Mouse (Mus musculus) cerebellum, adult 9-11 months (tissue): ENCODE results near the gene Utp14b.

ENCODE experiments used
- DNase-seq: peaks from one replicate; pipeline ENCODE4 v3.0.0; 2022

Utp14b gene

DNA sequence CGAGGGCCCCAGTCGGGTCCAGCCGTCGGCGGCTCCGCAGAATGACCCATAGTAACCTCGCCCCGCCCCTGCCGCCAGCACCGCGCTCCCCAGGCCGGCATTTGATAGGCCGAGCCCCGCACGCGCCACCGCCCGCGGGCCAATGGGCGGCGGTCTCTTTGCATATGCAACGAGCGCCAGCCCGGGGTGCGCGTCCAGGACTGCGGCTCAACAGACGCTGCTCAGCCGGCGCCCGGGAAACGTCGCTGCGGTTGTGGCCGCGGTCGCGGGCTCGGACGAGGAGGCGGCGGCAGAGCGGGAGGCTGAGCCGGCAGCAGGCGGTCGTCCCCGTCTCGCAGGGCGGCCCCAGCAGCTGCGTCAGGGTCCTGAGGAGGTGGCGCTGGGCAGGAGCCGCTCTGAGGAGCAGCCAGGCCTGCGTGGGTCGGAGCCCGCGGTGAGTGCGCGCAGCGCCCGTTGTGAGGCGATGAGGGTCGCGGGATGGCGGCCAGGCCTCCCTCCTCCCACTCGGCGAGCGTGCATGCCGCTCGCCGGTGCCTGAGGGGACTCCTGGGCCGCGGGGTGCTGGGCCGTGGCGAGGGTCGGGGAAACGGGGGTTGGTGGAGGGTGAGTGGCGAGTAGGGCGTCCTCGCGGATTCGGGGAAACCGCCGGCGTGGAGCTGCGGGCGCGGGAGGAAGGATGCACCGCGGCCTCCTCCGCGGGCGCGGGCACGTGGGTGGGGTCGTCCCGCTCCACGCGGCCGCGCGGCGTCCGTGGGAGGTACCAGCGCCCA is at the start of gene Utp14b, which contains the start of gene Acsl3:
Utp14b (plus strand) TSS at position 368 of the 770 bp plus-strand sequence.
Acsl3 (plus strand) TSS at position 155 of the 770 bp plus-strand sequence.
- DNase-seq, result peak; percentile 97

DNA sequence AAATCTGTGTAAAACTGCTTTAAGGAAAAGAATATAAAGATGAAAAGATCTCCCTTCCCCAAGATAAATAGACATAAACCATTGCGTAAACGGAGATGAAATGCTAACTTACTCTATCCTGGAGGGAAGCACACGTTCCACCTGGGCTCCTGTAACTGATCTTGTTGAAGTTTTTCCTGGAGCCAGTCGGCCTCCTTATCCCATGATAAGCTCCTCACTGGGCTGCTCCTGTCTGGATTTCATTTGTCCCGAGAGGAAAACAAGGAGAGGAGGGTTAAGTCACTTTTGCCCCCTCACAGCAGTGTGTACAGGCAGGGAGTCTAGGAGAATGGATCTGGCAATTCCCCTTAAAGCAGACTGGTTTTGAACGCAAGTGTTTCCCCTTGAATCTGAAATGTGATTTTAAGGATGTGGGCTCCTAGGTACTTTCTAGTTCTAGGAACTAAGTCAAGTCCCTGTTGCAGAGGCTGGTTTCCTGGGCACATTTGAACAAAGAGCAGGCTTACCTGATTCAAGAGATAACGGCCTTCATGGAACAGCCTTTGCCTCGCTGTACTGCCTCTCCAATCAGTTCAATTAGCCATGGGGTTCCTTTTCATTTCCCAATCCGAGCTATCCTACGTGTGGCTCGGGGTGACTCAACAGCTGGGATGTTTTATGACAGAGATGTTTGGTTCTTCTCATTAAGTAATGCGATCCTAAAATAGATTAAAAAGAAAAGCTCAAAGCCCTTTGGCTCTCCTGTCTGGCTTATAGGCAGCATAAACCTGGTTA is 48.5 kb upstream of the Utp14b start:
- DNase-seq, result no peak

DNA sequence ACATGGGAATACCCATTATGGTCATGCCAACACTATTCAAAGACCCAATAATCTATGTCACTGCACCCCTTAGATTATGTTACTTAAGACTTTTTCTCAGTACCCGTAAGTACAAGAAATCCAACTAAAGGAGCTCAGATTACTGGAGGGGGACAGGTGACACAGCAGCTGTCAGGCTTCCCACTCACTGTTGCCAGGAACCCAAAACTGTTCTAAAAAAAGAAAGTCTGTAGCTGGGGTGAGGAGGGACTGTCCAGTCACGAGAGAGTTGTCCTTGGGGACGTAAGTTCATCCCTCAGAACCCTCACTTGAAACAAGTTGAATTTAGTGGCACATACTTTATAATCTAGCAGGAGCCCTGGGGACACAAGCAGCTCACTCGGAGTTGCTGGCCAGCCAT is 46.8 kb upstream of the Utp14b start:
- no peak for DNase-seq

DNA sequence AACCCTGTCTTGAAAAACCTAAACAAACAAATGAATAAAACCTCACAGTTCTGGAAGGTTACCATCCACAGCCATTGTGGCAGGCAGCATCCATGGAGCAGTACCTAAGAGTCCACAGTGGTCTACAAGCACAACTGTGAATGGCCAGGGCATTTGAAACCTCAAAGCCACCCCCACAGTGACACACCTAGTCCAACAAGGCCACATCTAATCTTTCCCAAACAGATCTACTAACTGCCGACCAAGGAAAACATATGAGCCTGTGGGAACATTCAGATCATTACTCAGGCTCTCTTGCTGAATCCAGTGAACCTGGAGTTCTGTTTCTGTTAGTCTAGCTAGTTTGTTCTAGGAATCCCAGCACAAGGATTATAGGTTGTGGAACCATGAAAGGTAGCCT is 44.9 kb upstream of the Utp14b start:
- DNase-seq, result no peak

DNA sequence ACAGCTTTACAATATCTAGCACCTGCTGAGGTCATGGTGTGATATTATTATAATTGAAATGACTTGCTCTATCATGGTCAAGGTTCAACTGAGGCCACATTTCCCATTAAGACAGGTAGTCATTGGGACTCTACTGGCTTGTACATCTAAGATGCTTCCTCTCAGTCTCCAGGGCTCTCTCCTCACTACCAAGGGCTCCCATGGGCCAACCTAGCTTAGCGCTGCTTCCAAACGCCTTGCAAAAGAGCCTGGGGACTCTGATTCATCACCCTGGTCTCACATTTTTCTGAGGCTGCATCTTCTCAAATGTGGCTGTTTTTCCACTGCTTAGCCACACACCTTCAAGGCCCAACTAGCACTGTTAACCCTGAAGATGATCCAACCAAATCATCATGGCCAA is 33.5 kb upstream of the Utp14b start:
- DNase-seq, result no peak

DNA sequence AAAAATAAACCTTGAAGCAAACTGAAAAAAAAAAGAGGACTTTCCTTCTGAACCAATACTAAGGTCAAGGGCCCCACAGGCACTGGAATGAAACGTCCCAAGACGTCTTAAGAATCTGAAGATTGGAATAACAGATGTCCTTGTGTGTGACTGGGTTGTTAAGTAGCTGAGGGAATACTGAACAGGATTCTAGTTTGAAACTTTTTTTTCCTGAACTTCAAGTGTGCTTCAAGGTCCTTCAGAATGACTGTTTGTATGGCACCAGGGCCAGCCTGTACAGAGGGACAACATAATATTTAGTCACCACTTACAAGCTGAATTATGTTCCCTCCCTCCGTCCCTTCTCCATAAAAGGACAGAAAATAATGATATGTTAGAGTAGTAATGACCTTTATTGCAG is 23.4 kb upstream of the Utp14b start:
- no peak for DNase-seq

DNA sequence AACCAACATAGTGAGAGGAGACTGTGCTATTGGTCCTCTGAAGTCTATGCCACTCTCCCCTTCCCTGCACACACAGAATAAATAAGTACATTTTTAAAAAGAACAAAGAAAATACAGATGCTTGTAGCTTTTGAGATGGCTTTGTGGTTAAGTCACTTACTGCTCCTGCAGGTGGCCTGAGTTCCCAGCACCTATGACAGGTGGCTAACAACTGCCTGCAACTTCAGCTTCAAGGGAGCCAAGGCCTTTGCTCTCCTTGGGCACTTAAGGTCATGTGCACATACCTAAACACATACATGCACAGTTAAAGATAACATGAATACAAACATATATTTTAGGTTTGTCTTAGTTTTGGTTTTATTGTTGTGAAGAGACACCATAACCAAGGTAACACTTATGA is 17.0 kb upstream of the Utp14b start:
- DNase-seq, result no peak

DNA sequence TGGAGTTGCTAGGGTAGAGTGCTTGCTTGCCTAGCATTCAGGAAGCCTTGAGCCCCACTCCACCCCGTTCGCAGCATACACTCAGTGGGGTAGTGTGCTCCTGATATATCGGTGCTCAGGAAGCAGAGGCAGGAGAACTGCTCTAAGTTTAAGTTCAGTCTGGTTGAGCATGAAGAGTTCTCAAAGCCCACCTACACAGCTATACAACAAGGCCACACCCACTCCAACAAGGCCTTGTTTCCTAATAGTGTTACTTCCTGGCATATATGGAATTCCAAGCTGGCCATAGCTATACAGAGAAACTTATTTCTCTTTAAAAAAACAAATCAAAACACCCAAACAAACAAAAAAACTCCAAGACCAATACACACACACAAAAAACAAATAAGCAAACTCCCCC is 16.0 kb upstream of the Utp14b start:
- DNase-seq, result no peak

DNA sequence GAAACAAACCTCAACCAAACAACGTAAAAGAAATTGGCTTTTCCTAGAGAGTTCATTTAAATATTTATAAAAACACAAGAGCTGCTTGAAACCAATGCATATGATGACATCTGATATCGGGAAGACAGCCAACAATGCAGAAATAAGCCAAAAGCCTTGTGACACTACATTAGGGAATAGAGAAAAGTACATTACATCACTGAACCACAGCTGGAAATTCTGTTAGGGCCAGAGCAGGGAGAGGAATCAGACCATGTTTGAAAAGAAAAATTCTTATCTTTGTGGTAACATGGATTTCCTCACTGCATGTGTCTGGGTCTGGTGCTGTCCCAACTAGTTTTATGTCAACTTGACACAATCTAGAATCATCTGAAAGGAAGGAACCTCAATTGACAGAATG is 15.6 kb upstream of the Utp14b start:
- no peak for DNase-seq

DNA sequence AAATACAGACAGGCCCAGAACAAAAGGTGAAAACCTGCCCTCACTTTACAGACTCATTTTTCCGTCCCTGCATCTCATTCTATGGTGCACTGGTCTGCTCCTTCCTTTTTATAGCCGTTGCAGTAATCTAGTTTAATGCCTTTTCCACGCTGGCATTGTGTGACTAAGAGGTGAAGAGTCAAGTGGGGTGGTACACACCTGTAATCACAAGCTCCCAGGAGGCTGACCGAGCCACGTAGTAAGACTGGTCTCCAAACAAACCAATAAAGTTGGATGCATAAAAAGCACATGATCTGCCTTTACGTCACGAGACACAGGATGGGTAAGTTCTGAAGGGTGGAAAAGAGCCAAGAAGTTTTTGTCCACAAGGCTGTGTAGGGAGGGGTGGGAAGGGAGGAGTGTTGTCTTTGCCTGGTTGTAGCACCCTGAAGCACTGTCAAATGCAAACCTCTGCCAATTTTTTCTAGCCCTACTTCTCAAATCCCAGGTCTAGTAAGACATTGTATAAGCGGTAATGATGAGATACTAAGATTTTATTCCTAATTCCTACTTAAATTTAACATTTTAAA is 10.4 kb upstream of the Utp14b start:
- no peak for DNase-seq

DNA sequence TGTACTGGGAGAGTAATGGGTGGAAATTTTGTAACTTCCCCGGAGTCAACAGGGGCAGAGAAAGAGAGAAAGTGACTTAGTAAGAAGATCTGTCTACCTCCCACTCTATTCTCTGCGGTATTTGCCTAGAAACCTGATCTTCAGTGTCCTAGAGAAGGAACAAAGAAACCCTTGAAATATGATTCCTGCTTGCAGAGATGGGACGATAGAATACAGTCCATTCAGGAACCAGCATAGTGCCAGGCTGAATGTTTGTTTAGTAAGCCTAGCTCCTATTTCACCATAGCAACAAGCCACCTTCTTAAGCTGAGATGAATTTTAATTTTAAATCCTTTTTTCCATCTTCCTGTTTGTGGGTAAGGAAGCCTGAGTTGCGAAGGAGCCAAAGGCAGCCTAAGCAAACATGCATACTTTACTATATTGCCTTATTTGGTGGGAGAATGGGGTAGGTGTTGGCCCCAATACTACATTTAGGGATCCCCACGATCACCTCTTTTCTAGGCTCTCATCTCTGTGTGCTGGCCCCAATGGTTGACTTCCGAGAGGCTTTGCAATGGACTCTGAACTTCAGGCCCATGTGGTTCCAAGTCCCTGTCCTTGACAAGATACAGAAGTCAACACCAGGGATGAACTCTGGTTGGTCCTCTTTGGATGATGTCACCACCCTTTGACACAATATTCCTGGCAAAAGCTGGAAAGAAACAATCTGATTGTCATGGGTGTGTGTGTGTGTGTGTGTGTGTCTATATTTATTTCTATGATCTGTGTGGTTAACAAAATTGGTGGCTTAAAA is 8.4 kb upstream of the Utp14b start:
- DNase-seq, result no peak

DNA sequence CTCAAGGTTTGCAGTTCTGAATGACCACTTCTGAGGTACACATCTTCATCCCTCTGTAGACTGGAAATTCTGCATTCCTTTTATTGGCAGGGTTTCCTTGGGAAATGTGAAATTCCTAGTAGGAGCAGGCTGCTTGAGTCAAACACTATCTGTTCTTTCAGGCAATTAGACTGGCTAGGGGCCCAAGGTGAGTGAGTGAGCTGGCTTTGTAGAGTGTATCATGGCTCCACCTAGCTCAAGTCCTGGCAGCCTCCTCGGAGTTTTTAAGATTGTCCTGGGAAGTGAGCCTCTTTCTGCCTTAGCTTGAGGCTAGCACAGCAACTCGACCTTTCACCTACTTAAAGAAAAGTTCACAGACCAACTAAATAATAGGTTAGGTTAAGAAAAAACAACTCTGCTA is 1.4 kb upstream of the Utp14b start:
- peak; percentile 25 for DNase-seq

DNA sequence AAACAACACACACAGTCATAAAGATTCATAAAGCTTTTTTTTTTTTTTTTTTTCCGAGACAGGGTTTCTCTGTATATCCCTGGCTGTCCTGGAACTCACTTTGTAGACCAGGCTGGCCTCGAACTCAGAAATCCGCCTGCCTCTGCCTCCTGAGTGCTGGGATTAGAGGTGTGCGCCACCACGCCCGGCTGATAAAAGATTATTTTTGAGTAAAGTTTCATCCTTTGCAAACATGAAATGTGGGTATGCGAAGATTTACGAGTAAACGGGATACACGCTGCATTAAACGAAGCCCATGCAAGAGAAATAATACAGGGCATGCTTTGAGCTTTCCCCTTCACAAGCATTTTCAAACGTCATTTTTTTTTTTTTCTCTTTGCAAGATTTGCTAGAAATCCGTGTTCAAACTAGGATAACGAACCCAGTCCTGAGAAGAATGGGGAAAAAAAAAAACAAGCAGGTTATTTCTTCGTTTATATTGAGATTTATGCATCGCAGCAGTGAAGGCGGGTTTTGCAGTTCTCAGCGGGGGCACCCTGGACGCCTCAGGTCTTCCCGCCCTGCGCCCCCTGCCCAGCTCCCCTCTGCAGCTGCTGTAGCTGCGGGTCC is 713 bp upstream of the Utp14b start:
- DNase-seq, result peak; percentile 19

DNA sequence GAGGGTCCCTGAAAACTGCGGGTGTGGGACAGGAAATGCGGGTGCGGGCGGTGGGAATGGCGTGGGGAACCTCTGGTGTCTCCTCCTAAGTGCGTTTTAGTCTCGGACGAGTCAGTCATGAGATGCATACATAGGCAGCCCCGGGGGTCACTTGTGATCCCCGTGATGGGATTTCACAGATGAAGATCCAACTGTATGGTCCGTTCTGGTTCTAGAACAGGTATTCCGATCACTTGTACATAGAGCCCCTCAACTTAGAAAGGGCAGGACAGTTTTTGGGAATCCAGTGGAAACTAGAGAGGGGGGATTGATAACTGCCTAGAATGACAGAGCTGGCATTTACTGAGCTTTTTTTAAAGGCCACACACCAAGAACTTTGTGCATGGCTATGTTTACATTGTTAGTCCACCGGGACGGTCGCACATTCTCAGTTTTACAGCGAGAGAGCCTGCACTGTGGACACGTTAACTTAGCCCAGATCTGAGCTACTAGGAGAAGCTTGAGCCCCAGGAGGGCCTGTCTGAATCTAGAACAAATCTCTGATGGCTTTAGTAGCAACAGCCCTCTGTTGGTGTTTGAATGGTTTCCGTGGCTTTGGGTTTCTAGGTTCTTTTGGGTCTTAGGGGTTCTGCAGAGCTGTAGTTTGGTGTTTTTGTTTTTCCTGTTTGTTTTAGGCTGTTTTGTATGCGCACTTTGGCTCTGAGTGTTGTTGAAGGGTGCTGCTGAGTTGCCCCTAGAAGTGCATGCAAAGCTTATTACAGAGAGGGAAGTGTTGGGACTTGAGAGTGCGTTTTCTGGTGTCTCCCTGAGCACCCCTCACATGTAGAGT is 817 bp downstream of the Utp14b start:
- DNase-seq, result peak; percentile 22

DNA sequence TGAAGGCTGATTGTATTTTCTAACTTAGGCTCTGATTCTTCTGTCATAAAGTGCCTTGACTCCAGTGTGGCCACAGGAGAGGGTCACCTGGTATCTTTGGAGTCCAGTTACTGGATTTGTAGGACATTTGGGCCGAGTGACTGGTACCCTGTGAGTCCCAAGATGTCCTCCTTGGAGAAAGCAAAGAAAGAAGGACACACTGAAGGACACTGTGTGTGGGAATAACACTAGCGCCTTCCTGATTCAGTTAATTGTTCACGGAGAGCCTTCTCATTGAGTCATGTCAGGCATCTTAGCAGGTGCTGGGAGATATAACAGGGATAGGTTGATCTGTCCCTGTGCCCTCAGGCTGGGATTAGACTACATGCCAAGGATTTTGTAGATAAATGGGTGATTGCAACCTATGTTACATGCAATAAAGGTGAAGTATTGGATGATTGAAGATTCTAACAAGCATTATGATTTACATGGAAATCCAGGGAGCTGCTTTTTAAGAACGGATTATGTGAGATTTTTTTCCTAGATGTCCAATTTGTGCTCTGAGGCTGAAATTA is 1.5 kb downstream of the Utp14b start:
- no peak for DNase-seq

DNA sequence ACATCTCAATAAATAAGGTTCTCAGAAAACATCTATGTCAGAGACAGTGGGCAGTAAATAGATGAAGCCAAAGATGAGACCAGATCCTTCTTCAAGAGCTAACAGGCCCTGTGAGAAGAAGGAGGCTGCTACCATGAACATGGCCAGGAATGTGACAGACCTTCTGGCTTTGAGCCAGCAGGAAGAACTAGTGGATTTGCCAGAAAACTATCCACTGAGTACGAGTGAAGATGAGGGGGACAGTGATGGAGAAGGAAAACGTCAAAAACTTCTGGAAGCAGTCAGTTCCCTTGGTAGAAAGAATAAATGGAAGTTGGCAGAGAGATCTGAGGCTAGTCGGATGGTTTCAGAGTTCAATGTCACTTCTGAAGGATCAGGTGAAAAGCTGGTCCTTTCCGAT is 6.5 kb downstream of the Utp14b start:
- no peak for DNase-seq

DNA sequence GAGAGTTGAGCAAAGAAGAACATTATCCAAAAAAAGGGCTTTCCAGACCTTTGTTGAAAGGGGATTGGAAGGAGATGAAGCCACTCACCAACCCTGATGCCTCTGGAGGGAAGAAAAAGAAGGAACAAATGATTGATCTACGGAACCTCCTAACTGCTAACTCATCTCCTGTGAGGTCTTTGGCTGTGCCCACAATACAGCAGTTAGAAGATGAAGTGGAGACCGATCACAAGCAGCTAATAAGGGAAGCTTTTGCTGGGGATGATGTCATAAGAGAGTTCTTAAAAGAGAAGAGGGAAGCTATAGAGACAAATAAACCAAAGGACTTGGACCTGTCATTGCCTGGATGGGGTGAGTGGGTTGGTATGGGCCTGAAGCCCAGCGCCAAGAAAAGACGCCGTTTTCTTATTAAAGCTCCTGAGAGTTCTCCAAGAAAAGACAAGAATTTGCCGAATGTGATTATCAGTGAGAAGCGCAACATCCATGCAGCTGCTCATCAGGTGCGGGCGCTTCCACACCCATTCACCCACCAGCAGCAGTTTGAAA is 8.2 kb downstream of the Utp14b start:
- no peak for DNase-seq

DNA sequence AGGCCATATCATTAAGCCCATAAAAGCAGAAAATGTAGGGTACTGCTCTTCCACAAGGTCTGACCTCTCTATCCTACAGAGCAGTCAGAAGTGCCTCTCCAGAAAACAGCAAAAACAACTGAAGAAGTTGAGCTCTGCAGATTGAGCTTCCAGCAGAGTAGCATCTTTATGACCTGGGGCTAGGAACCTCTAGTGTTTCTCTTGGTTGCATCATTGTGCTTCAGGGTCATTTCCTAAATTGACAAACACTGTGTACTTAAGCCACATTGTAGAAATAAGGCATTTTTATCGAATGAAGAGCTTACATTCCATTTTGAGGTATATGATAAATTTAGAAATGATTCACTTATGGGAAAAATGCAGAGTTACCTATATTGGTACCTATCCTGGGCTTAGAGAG is 8.7 kb downstream of the Utp14b start:
- no peak for DNase-seq

DNA sequence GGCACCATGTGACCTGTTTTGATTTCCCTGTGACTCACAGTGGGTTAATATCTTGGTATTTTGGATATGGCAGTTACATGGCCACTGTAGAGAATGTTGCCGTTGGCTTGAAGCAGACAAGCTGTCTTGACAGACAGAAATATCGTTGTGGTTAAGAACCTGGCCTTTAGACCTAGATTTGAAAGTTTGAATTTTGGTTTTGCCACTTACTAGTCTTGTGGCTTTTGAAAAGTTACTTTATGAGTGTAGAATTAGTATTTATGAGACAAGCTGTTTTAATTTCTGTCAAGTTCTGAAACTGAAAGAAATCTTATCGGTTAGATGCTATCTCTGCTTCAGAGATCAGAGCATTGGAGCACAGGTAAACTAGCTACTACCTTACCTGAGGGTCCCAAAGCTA is 24.5 kb downstream of the Utp14b start:
- no peak for DNase-seq

DNA sequence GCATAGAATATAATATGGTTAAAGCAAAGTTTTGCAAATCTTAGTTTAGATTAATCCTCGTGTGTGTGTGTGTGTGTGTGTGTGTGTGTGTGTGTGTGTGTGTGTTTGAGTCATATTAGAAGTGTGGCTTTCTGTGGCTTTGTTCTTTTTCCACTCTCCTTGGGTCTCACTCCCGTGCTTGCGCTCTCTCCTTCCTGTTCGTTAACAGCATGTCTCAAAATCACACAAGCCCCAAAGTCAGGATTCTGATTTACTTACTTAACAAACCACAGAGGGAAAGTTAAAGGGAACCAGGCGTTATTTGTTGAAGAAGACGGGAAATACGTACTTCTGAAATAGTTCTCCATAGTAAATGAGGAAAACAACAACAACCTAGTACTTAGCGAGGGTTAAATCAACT is 26.3 kb downstream of the Utp14b start:
- DNase-seq, result no peak

DNA sequence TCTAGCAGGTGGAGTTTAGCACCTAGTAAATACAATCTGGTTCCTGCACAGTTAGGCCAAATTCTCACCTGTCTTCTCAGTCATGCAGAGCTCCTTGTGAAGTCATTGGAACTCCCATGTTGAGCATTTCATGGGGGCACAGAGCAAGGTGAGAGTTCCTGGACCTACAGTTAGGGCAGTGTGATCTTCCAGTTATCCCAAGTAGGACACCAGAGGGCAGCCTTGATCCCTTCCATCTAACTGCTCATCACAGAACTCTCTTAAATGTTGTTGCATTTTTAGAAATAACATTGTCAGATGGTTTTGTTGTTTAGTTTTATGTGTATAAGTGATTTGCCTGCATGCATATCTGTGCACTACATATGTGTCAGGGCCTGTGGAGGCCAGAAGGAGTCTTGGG is 29.0 kb downstream of the Utp14b start:
- DNase-seq, result no peak
